Mouse (Mus musculus) limb, embryonic 13.5 days (tissue): ENCODE measurements at regions not wholly inside any gene's neighbourhood (a gene's known extent, or its start where the extent isn't known, plus 50 kb on each side); places are given as distances from the start of the nearest gene placed in this dataset.

Experiments used
- ATAC-seq: fragments of 200-750 bp; cut with Nextera tagmentation; 2 replicates; pipeline ENCODE4 v1.8.0; 2017; ENCODE audit warnings: low read depth, moderate number of reproducible peaks, moderate TSS enrichment; ENCODE audit not compliant: low FRiP score
- H3K27ac ChIP-seq: fragments of 300-500 bp; sonication (generic); 2 replicates; pipeline ENCODE4 v1.5.1; 2015; ENCODE audit warnings: inconsistent platforms, mild to moderate bottlenecking, moderate library complexity
- H3K27me3 ChIP-seq: fragments of 300-500 bp; sonication (generic); 2 replicates; pipeline ENCODE4 v1.6.1; 2015; ENCODE audit warnings: mild to moderate bottlenecking, inconsistent platforms
- H3K36me3 ChIP-seq: fragments of 300-500 bp; sonication (generic); 2 replicates; pipeline ENCODE4 v1.6.1; 2015; ENCODE audit warnings: inconsistent platforms, mild to moderate bottlenecking, moderate library complexity
- H3K4me1 ChIP-seq: fragments of 300-500 bp; sonication (generic); 2 replicates; pipeline ENCODE4 v1.6.1; 2015; ENCODE audit warnings: inconsistent platforms
- H3K4me2 ChIP-seq: fragments of 300-500 bp; sonication (generic); replicated peaks from 2 replicates; pipeline ENCODE4 v1.6.1; 2015; ENCODE audit warnings: inconsistent platforms, mild to moderate bottlenecking, moderate library complexity
- H3K4me3 ChIP-seq: fragments of 300-500 bp; sonication (generic); 2 replicates; pipeline ENCODE4 v1.5.1; 2015; ENCODE audit warnings: moderate library complexity, mild to moderate bottlenecking, inconsistent platforms
- H3K9ac ChIP-seq: fragments of 300-500 bp; sonication (generic); 2 replicates; pipeline ENCODE4 v1.6.1; 2015; ENCODE audit warnings: mild to moderate bottlenecking, inconsistent platforms
- H3K9me3 ChIP-seq: fragments of 300-500 bp; sonication (generic); 2 replicates; pipeline ENCODE4 v1.6.1; 2016; ENCODE audit warnings: inconsistent platforms
- WGBS: fragments of 180-500 bp; shearing (Covaris S2); methylation state at CpG from one replicate; pipeline ENCODE4 v1.1.7; 2015; 5-methylcytosine and 5-hydroxymethylcytosine counted together

- Histone ChIP-seq H3K36me3 (no peaks in the 10 kb centered on the region), H3K27me3 (no peaks in the 10 kb centered on the region), H3K9ac (no peak overlapping the region), H3K4me2 (no peak overlapping the region), H3K4me1 (no peaks in the 10 kb centered on the region), H3K4me3 (no peak overlapping the region), H3K9me3 (no peaks in the 10 kb centered on the region), H3K27ac (no peak overlapping the region)
- WGBS, result 80% methylated on average over 3 of the region's 3 CpGs
- ATAC-seq, result no peak
Measured at GRCm38 (mm10) chr12:69101965-69102364, 57.0 kb downstream of the Rps29 start.

GRCm38 (mm10) chr12:69094856-69095255 is 64.1 kb downstream of the Rps29 start:
- no peaks in the 10 kb centered on the region for H3K27me3 ChIP-seq
- no peak for ATAC-seq
- no peak overlapping the region for H3K4me2 ChIP-seq
- 85% methylated on average over 8 of the region's 8 CpGs for WGBS
- no peak overlapping the region for H3K9ac ChIP-seq
- no peak overlapping the region for H3K4me3 ChIP-seq
- H3K36me3 ChIP-seq, result no peaks in the 10 kb centered on the region
- peaks cover 10% of the 10 kb centered on the region; the same call in 1 of the 2 replicates for H3K4me1 ChIP-seq
- H3K27ac ChIP-seq, result no peak overlapping the region
- H3K9me3 ChIP-seq, result no peaks in the 10 kb centered on the region

- ATAC-seq, result no peak; the same call in 1 of the 2 replicates
- peaks cover 10% of the 10 kb centered on the region; the same call in 1 of the 2 replicates for H3K4me1 ChIP-seq
- no peaks in the 10 kb centered on the region for H3K9me3 ChIP-seq
- 55% methylated on average over 13 of the region's 13 CpGs for WGBS
- no peaks in the 10 kb centered on the region for H3K27me3 ChIP-seq
- no peaks in the 10 kb centered on the region for H3K36me3 ChIP-seq
- H3K9ac ChIP-seq, result no peak overlapping the region
- no peak overlapping the region for H3K4me3 ChIP-seq
- no peak overlapping the region for H3K4me2 ChIP-seq
- no peak overlapping the region for H3K27ac ChIP-seq
Measured at GRCm38 (mm10) chr12:69093073-69093797, 65.8 kb downstream of the Rps29 start.

- no peaks in the 10 kb centered on the region for H3K9me3 ChIP-seq
- H3K27ac ChIP-seq, result no peak overlapping the region
- WGBS, result 63% methylated on average over 9 of the region's 9 CpGs
- no peak overlapping the region for H3K4me3 ChIP-seq
- no peak overlapping the region for H3K9ac ChIP-seq
- peaks cover 26% of the 10 kb centered on the region for H3K4me1 ChIP-seq
- no peak for ATAC-seq
- 0 out of 2 replicates have a peak, but pooled peaks cover 6% of the 10 kb centered on the region for H3K27me3 ChIP-seq
- H3K36me3 ChIP-seq, result no peaks in the 10 kb centered on the region
- 0 out of 2 replicates have a peak overlapping the region, but pooled peaks have one; percentile 1 for H3K4me2 ChIP-seq
Measured at GRCm38 (mm10) chr12:69087928-69088609, 70.9 kb downstream of the Rps29 start.

GRCm38 (mm10) chr12:69085522-69086179 is 73.3 kb downstream of the Rps29 start:
- peak; percentile 75 for ATAC-seq

GRCm38 (mm10) chr12:69084656-69085055 is 74.3 kb downstream of the Rps29 start:
- 53% methylated on average over 5 of the region's 5 CpGs for WGBS
- H3K4me1 ChIP-seq, result peaks cover 38% of the 10 kb centered on the region
- no peaks in the 10 kb centered on the region for H3K36me3 ChIP-seq
- H3K4me2 ChIP-seq, result peak overlapping the region; percentile 67
- 0 out of 2 replicates have a peak, but pooled peaks cover 6% of the 10 kb centered on the region for H3K27me3 ChIP-seq
- H3K27ac ChIP-seq, result peak overlapping the region; percentile 52; the same call in 1 of the 2 replicates
- H3K9me3 ChIP-seq, result no peaks in the 10 kb centered on the region
- no peak overlapping the region for H3K9ac ChIP-seq
- ATAC-seq, result no peak
- H3K4me3 ChIP-seq, result no peak overlapping the region

More at GRCm38 (mm10) chr12:69085522-69086179, 73.3 kb downstream of the Rps29 start:
- no peaks in the 10 kb centered on the region for H3K36me3 ChIP-seq
- H3K4me3 ChIP-seq, result peak overlapping the region; percentile 33
- H3K4me1 ChIP-seq, result peaks cover 38% of the 10 kb centered on the region
- WGBS, result 6% methylated on average over 19 of the region's 19 CpGs
- 0 out of 2 replicates have a peak, but pooled peaks cover 6% of the 10 kb centered on the region for H3K27me3 ChIP-seq
- H3K27ac ChIP-seq, result peak overlapping the region; percentile 52; the same call in 1 of the 2 replicates
- H3K9me3 ChIP-seq, result no peaks in the 10 kb centered on the region
- H3K4me2 ChIP-seq, result peak overlapping the region; percentile 67
- H3K9ac ChIP-seq, result no peak overlapping the region

- 22% methylated on average over 6 of the region's 6 CpGs for WGBS
- H3K9me3 ChIP-seq, result no peaks in the 10 kb centered on the region
- no peak overlapping the region for H3K27ac ChIP-seq
- no peaks in the 10 kb centered on the region for H3K36me3 ChIP-seq
- H3K9ac ChIP-seq, result no peak overlapping the region
- H3K27me3 ChIP-seq, result no peaks in the 10 kb centered on the region
- H3K4me3 ChIP-seq, result no peak overlapping the region
- ATAC-seq, result no peak
- no peak overlapping the region for H3K4me2 ChIP-seq
- peaks cover 38% of the 10 kb centered on the region for H3K4me1 ChIP-seq
Measured at GRCm38 (mm10) chr12:69082051-69082450, 76.9 kb downstream of the Rps29 start.

GRCm38 (mm10) chr12:69039553-69039952 is 119.4 kb downstream of the Rps29 start:
- no peak overlapping the region for H3K4me3 ChIP-seq
- H3K36me3 ChIP-seq, result no peaks in the 10 kb centered on the region
- whole genome bisulfite sequencing, result 86% methylated on average over 4 of the region's 4 CpGs
- H3K9ac ChIP-seq, result no peak overlapping the region
- H3K27me3 ChIP-seq, result no peaks in the 10 kb centered on the region
- H3K27ac ChIP-seq, result no peak overlapping the region
- H3K9me3 ChIP-seq, result no peaks in the 10 kb centered on the region
- H3K4me1 ChIP-seq, result no peaks in the 10 kb centered on the region
- no peak overlapping the region for H3K4me2 ChIP-seq
- no peak for ATAC-seq

- Histone ChIP-seq H3K9me3 (no peaks in the 10 kb centered on the region), H3K27me3 (no peaks in the 10 kb centered on the region), H3K4me3 (peak overlapping the region; percentile 20), H3K27ac (no peak overlapping the region), H3K4me2 (peak overlapping the region; percentile 47), H3K36me3 (no peaks in the 10 kb centered on the region), H3K9ac (no peak overlapping the region), H3K4me1 (no peaks in the 10 kb centered on the region)
- WGBS, result 40% methylated on average over 17 of the region's 17 CpGs
- ATAC-seq, result no peak
Measured at GRCm38 (mm10) chr12:69023594-69023993, 135.4 kb downstream of the Rps29 start.

- ATAC-seq, result no peak
- Histone ChIP-seq H3K4me3 (no peak overlapping the region), H3K9me3 (peaks cover 4% of the 10 kb centered on the region; the same call in 1 of the 2 replicates), H3K36me3 (no peaks in the 10 kb centered on the region), H3K27ac (no peak overlapping the region), H3K4me1 (no peaks in the 10 kb centered on the region), H3K27me3 (no peaks in the 10 kb centered on the region), H3K9ac (no peak overlapping the region), H3K4me2 (no peak overlapping the region)
- WGBS, result 84% methylated on average over 7 of the region's 7 CpGs
Measured at GRCm38 (mm10) chr12:69016705-69017306, 142.2 kb downstream of the Rps29 start.

GRCm38 (mm10) chr12:69005141-69005540 is 153.8 kb downstream of the Rps29 start:
- Histone ChIP-seq H3K36me3 (no peaks in the 10 kb centered on the region), H3K4me1 (no peaks in the 10 kb centered on the region), H3K4me2 (no peak overlapping the region), H3K4me3 (no peak overlapping the region), H3K27me3 (no peaks in the 10 kb centered on the region), H3K27ac (no peak overlapping the region), H3K9me3 (no peaks in the 10 kb centered on the region), H3K9ac (no peak overlapping the region)
- ATAC-seq, result no peak

GRCm38 (mm10) chr12:69002106-69002505 is 156.9 kb downstream of the Rps29 start:
- no peak for ATAC-seq
- H3K27ac ChIP-seq, result no peak overlapping the region
- no peak overlapping the region for H3K9ac ChIP-seq
- H3K27me3 ChIP-seq, result no peaks in the 10 kb centered on the region
- 89% methylated on average over 5 of the region's 5 CpGs for WGBS
- no peaks in the 10 kb centered on the region for H3K4me1 ChIP-seq
- H3K4me3 ChIP-seq, result no peak overlapping the region
- H3K4me2 ChIP-seq, result no peak overlapping the region
- H3K36me3 ChIP-seq, result no peaks in the 10 kb centered on the region
- no peaks in the 10 kb centered on the region for H3K9me3 ChIP-seq
